Mouse (Mus musculus) lung, postnatal 0 days (tissue): ENCODE data around the gene 2010111I01Rik.

Experiments used
- CTCF ChIP-seq: IDR thresholded peaks from 2 replicates; pipeline ENCODE4 v1.5.1; 2016; ENCODE audit warnings: antibody characterized with exemption, mild to moderate bottlenecking
- EP300 ChIP-seq: IDR thresholded peaks from 2 replicates; pipeline ENCODE4 v1.6.1; 2016; ENCODE audit warnings: antibody characterized with exemption, mild to moderate bottlenecking, control low read depth

GRCm38 (mm10) chr13:63270191-63270590 is 305.5 kb downstream of the 2010111I01Rik start:
- TF ChIP-seq EP300 (no peak), CTCF (no peak)
